Mouse (Mus musculus) hindbrain, embryonic 12.5 days (tissue): Measurements from ENCODE around the gene Rnf26. TPM values are rescaled to one million over a fixed set of nuclear protein-coding genes. Genes with fewer than 3 reads are reported as not detected.

Source experiments
- ATAC-seq: fragments of 200-750 bp; cut with Nextera tagmentation; 2 replicates; pipeline ENCODE4 v1.8.0; 2017; ENCODE audit warnings: moderate TSS enrichment; ENCODE audit not compliant: low FRiP score
- H3K27ac ChIP-seq: fragments of 300-500 bp; sonication (generic); 2 replicates; pipeline ENCODE4 v1.5.1; 2016; ENCODE audit warnings: mild to moderate bottlenecking
- H3K27me3 ChIP-seq: fragments of 300-500 bp; sonication (generic); 2 replicates; pipeline ENCODE4 v1.6.1; 2016; ENCODE audit warnings: mild to moderate bottlenecking
- H3K36me3 ChIP-seq: fragments of 300-500 bp; sonication (generic); 2 replicates; pipeline ENCODE4 v1.6.1; 2016; ENCODE audit warnings: mild to moderate bottlenecking
- H3K4me1 ChIP-seq: fragments of 300-500 bp; sonication (generic); 2 replicates; pipeline ENCODE4 v1.6.1; 2016
- H3K4me2 ChIP-seq: fragments of 300-500 bp; sonication (generic); replicated peaks from 2 replicates; pipeline ENCODE4 v1.6.1; 2016; ENCODE audit warnings: mild to moderate bottlenecking
- H3K4me3 ChIP-seq: fragments of 300-500 bp; sonication (generic); 2 replicates; pipeline ENCODE4 v1.5.1; 2016; ENCODE audit warnings: mild to moderate bottlenecking
- H3K9ac ChIP-seq: fragments of 300-500 bp; sonication (generic); 2 replicates; pipeline ENCODE4 v1.6.1; 2016; ENCODE audit warnings: mild to moderate bottlenecking, moderate library complexity
- H3K9me3 ChIP-seq: fragments of 300-500 bp; sonication (generic); replicated peaks from 2 replicates; pipeline ENCODE4 v1.6.1; 2016; ENCODE audit warnings: mild to moderate bottlenecking
- WGBS: fragments of 180-500 bp; shearing (Covaris S2); methylation state at CpG from one replicate; pipeline ENCODE4 v1.1.7; 2016; 5-methylcytosine and 5-hydroxymethylcytosine counted together
- polyA plus RNA-seq: library from polyadenylated mRNA; unstranded; fragments of >200 nt; fragmentation: Nextera tagmentation; extraction: Ambion mirVana; gene quantifications from 2 replicates; pipeline ENCODE4 v1.2.1, GENCODE M21; 2016

The Rnf26 gene
- polyA plus RNA-seq, 1 experiment from 2014 or later: 57.1 TPM

GRCm38 (mm10) chr9:44133287-44133686, 20.0 kb upstream of the Rnf26 start:
- Histone ChIP-seq H3K4me3 (no peak overlapping the region), H3K27ac (no peak overlapping the region), H3K36me3 (no peaks in the 10 kb centered on the region), H3K9me3 (no peaks in the 10 kb centered on the region), H3K9ac (0 out of 2 replicates have a peak overlapping the region, but pooled peaks have one; percentile 13), H3K4me2 (peak overlapping the region; percentile 76; the same call in 1 of the 2 replicates), H3K4me1 (peaks cover 42% of the 10 kb centered on the region), H3K27me3 (peaks cover 70% of the 10 kb centered on the region)
- no peak for ATAC-seq
- WGBS: 6% methylated on average over 2 of the region's 2 CpGs

- H3K4me3 ChIP-seq: no peak overlapping the region
- H3K27ac ChIP-seq: no peak overlapping the region
- no peaks in the 10 kb centered on the region for H3K36me3 ChIP-seq
- WGBS: 65% methylated on average over 5 of the region's 5 CpGs
- no peak overlapping the region for H3K4me2 ChIP-seq
- no peak for ATAC-seq
- H3K9ac ChIP-seq: no peak overlapping the region
- H3K27me3 ChIP-seq: peaks cover 70% of the 10 kb centered on the region
- H3K9me3 ChIP-seq: no peaks in the 10 kb centered on the region
- H3K4me1 ChIP-seq: peaks cover 42% of the 10 kb centered on the region
These were observed 18.9 kb upstream of the Rnf26 start for GRCm38 (mm10) chr9:44132200-44132599.

- Histone ChIP-seq H3K9me3 (no peaks in the 10 kb centered on the region), H3K36me3 (no peaks in the 10 kb centered on the region), H3K27ac (0 out of 2 replicates have a peak overlapping the region, but pooled peaks have one; percentile 1), H3K4me2 (no peak overlapping the region), H3K9ac (no peak overlapping the region), H3K27me3 (peaks cover 62% of the 10 kb centered on the region), H3K4me3 (no peak overlapping the region), H3K4me1 (peaks cover 42% of the 10 kb centered on the region)
- ATAC-seq: no peak
- WGBS: 38% methylated on average over 7 of the region's 7 CpGs
These were observed 17.9 kb upstream of the Rnf26 start for GRCm38 (mm10) chr9:44131276-44131590.

- H3K9me3 ChIP-seq: no peaks in the 10 kb centered on the region
- peak overlapping the region; percentile 1; the same call in 1 of the 2 replicates for H3K27ac ChIP-seq
- peaks cover 37% of the 10 kb centered on the region for H3K4me1 ChIP-seq
- no peaks in the 10 kb centered on the region for H3K36me3 ChIP-seq
- H3K4me3 ChIP-seq: peak overlapping the region; percentile 29
- H3K9ac ChIP-seq: peak overlapping the region; percentile 46
- peak; percentile 38; the same call in 1 of the 2 replicates for ATAC-seq
- peak overlapping the region; percentile 65 for H3K4me2 ChIP-seq
- 12% methylated on average over 19 of the region's 19 CpGs for WGBS
- peaks cover 57% of the 10 kb centered on the region for H3K27me3 ChIP-seq
These were observed 17.4 kb upstream of the Rnf26 start for GRCm38 (mm10) chr9:44130581-44131275.

- peaks cover 30% of the 10 kb centered on the region for H3K4me1 ChIP-seq
- H3K4me3 ChIP-seq: peak overlapping the region; percentile 29
- peaks cover 50% of the 10 kb centered on the region for H3K27me3 ChIP-seq
- H3K4me2 ChIP-seq: peak overlapping the region; percentile 65
- ATAC-seq: no peak
- H3K27ac ChIP-seq: peak overlapping the region; percentile 30; the same call in 1 of the 2 replicates
- peak overlapping the region; percentile 46 for H3K9ac ChIP-seq
- no peaks in the 10 kb centered on the region for H3K9me3 ChIP-seq
- WGBS: under 1% methylated on average over 27 of the region's 27 CpGs
- H3K36me3 ChIP-seq: no peaks in the 10 kb centered on the region
These were observed 16.7 kb upstream of the Rnf26 start for GRCm38 (mm10) chr9:44130034-44130433.

GRCm38 (mm10) chr9:44129633-44130032, 16.3 kb upstream of the Rnf26 start:
- ATAC-seq: no peak
- Histone ChIP-seq H3K4me3 (peak overlapping the region; percentile 29), H3K27ac (peak overlapping the region; percentile 30; the same call in 1 of the 2 replicates), H3K4me1 (peaks cover 26% of the 10 kb centered on the region), H3K27me3 (peaks cover 46% of the 10 kb centered on the region), H3K36me3 (no peaks in the 10 kb centered on the region), H3K4me2 (peak overlapping the region; percentile 65), H3K9ac (peak overlapping the region; percentile 46), H3K9me3 (no peaks in the 10 kb centered on the region)
- WGBS: 6% methylated on average over 9 of the region's 9 CpGs

- Histone ChIP-seq H3K4me3 (no peak overlapping the region), H3K27ac (no peak overlapping the region), H3K9ac (no peak overlapping the region), H3K4me1 (peaks cover 18% of the 10 kb centered on the region), H3K9me3 (no peaks in the 10 kb centered on the region), H3K4me2 (no peak overlapping the region), H3K27me3 (peaks cover 27% of the 10 kb centered on the region), H3K36me3 (no peaks in the 10 kb centered on the region)
- ATAC-seq: no peak
- WGBS: 75% methylated on average over 3 of the region's 3 CpGs
These were observed 14.1 kb upstream of the Rnf26 start for GRCm38 (mm10) chr9:44127351-44127801.

- Histone ChIP-seq H3K27me3 (peaks cover 24% of the 10 kb centered on the region), H3K4me2 (no peak overlapping the region), H3K4me1 (peaks cover 18% of the 10 kb centered on the region), H3K9me3 (no peaks in the 10 kb centered on the region), H3K9ac (no peak overlapping the region), H3K36me3 (no peaks in the 10 kb centered on the region), H3K27ac (no peak overlapping the region), H3K4me3 (no peak overlapping the region)
- WGBS: 88% methylated on average over 3 of the region's 3 CpGs
- ATAC-seq: no peak
These were observed 13.4 kb upstream of the Rnf26 start for GRCm38 (mm10) chr9:44126746-44127145.

GRCm38 (mm10) chr9:44125546-44126428, 12.5 kb upstream of the Rnf26 start:
- H3K9me3 ChIP-seq: no peaks in the 10 kb centered on the region
- peaks cover 13% of the 10 kb centered on the region for H3K4me1 ChIP-seq
- no peak overlapping the region for H3K9ac ChIP-seq
- ATAC-seq: 0 out of 2 replicates have a peak, but pooled peaks have one; percentile 43
- WGBS: 32% methylated on average over 18 of the region's 18 CpGs
- no peak overlapping the region for H3K27ac ChIP-seq
- peaks cover 15% of the 10 kb centered on the region for H3K27me3 ChIP-seq
- no peaks in the 10 kb centered on the region for H3K36me3 ChIP-seq
- H3K4me3 ChIP-seq: no peak overlapping the region
- H3K4me2 ChIP-seq: peak overlapping the region; percentile 11; the same call in 1 of the 2 replicates

- Histone ChIP-seq H3K27me3 (peaks cover 15% of the 10 kb centered on the region), H3K9ac (no peak overlapping the region), H3K4me1 (peaks cover 5% of the 10 kb centered on the region), H3K36me3 (no peaks in the 10 kb centered on the region), H3K27ac (no peak overlapping the region), H3K4me2 (no peak overlapping the region), H3K4me3 (no peak overlapping the region), H3K9me3 (no peaks in the 10 kb centered on the region)
- no peak for ATAC-seq
- 28% methylated on average over 5 of the region's 5 CpGs for WGBS
These were observed 11.7 kb upstream of the Rnf26 start for GRCm38 (mm10) chr9:44125026-44125425.

GRCm38 (mm10) chr9:44124317-44124716, 11.0 kb upstream of the Rnf26 start:
- WGBS: 67% methylated on average over 6 of the region's 6 CpGs

GRCm38 (mm10) chr9:44119948-44120465, 6.7 kb upstream of the Rnf26 start:
- H3K4me2 ChIP-seq: no peak overlapping the region
- no peaks in the 10 kb centered on the region for H3K27me3 ChIP-seq
- no peaks in the 10 kb centered on the region for H3K9me3 ChIP-seq
- 82% methylated on average over 8 of the region's 8 CpGs for WGBS
- no peak overlapping the region for H3K9ac ChIP-seq
- ATAC-seq: no peak
- no peaks in the 10 kb centered on the region for H3K4me1 ChIP-seq
- H3K27ac ChIP-seq: no peak overlapping the region
- H3K36me3 ChIP-seq: no peaks in the 10 kb centered on the region
- no peak overlapping the region for H3K4me3 ChIP-seq

More at GRCm38 (mm10) chr9:44124317-44124716, 11.0 kb upstream of the Rnf26 start:
- Histone ChIP-seq H3K27ac (no peak overlapping the region), H3K9ac (no peak overlapping the region), H3K27me3 (peaks cover 9% of the 10 kb centered on the region), H3K9me3 (no peaks in the 10 kb centered on the region), H3K4me3 (no peak overlapping the region), H3K36me3 (no peaks in the 10 kb centered on the region), H3K4me1 (no peaks in the 10 kb centered on the region), H3K4me2 (no peak overlapping the region)
- ATAC-seq: no peak
